Mouse (Mus musculus): ENCODE measurements around the gene Plekhh2.

The Plekhh2 gene

GRCm38 (mm10) chr17:84569770-84570169 lies 58.1 kb downstream of the Plekhh2 start:
- no peak for DNase-seq (ENCODE audit: extremely low read depth, low read depth, low spot score)

GRCm38 (mm10) chr17:84571629-84572028 lies 59.9 kb downstream of the Plekhh2 start:
- no peak for DNase-seq (ENCODE audit: extremely low read depth, low read depth, low spot score)

- no peak for DNase-seq (ENCODE audit: extremely low read depth, low read depth, low spot score)
Measured at GRCm38 (mm10) chr17:84573305-84573704, 61.6 kb downstream of the Plekhh2 start.

GRCm38 (mm10) chr17:84573940-84574339 lies 62.2 kb downstream of the Plekhh2 start:
- DNase-seq (ENCODE audit: extremely low read depth, low read depth, low spot score) = no peak

GRCm38 (mm10) chr17:84575108-84575507 lies 63.4 kb downstream of the Plekhh2 start:
- DNase-seq (ENCODE audit: extremely low read depth, low read depth, low spot score) = no peak

GRCm38 (mm10) chr17:84576621-84577293 lies 65.1 kb downstream of the Plekhh2 start:
- no peak for DNase-seq (ENCODE audit: extremely low read depth, low read depth, low spot score)

- no peak for DNase-seq (ENCODE audit: extremely low read depth, low read depth, low spot score)
Measured at GRCm38 (mm10) chr17:84579249-84579648, 67.6 kb downstream of the Plekhh2 start.

GRCm38 (mm10) chr17:84579817-84580216 lies 68.1 kb downstream of the Plekhh2 start:
- DNase-seq (ENCODE audit: extremely low read depth, low read depth, low spot score) = no peak

GRCm38 (mm10) chr17:84580821-84581220 lies 69.1 kb downstream of the Plekhh2 start:
- DNase-seq (ENCODE audit: extremely low read depth, low read depth, low spot score) = no peak

- DNase-seq (ENCODE audit: extremely low read depth, low read depth, low spot score) = no peak
Measured at GRCm38 (mm10) chr17:84581740-84582414, 70.2 kb downstream of the Plekhh2 start.

GRCm38 (mm10) chr17:84584107-84584506 lies 72.4 kb downstream of the Plekhh2 start:
- no peak for DNase-seq (ENCODE audit: extremely low read depth, low read depth, low spot score)

GRCm38 (mm10) chr17:84585104-84585503 lies 73.4 kb downstream of the Plekhh2 start:
- no peak for DNase-seq (ENCODE audit: extremely low read depth, low read depth, low spot score)

GRCm38 (mm10) chr17:84590065-84590464 lies 78.4 kb downstream of the Plekhh2 start:
- DNase-seq (ENCODE audit: extremely low read depth, low read depth, low spot score) = no peak

GRCm38 (mm10) chr17:84591431-84592150 lies 79.9 kb downstream of the Plekhh2 start:
- DNase-seq (ENCODE audit: extremely low read depth, low read depth, low spot score) = no peak

- no peak for DNase-seq (ENCODE audit: extremely low read depth, low read depth, low spot score)
Measured at GRCm38 (mm10) chr17:84596015-84596441, 84.3 kb downstream of the Plekhh2 start.

GRCm38 (mm10) chr17:84596501-84596900 lies 84.8 kb downstream of the Plekhh2 start:
- DNase-seq (ENCODE audit: extremely low read depth, low read depth, low spot score) = no peak

GRCm38 (mm10) chr17:84597859-84598258 lies 86.2 kb downstream of the Plekhh2 start:
- no peak for DNase-seq (ENCODE audit: extremely low read depth, low read depth, low spot score)

- DNase-seq (ENCODE audit: extremely low read depth, low read depth, low spot score) = no peak
Measured at GRCm38 (mm10) chr17:84598928-84599327, 87.2 kb downstream of the Plekhh2 start.

- DNase-seq (ENCODE audit: extremely low read depth, low read depth, low spot score) = no peak
Measured at GRCm38 (mm10) chr17:84600051-84600983, 88.6 kb downstream of the Plekhh2 start.

GRCm38 (mm10) chr17:84601805-84602204 lies 90.1 kb downstream of the Plekhh2 start:
- DNase-seq (ENCODE audit: extremely low read depth, low read depth, low spot score) = no peak

- DNase-seq (ENCODE audit: extremely low read depth, low read depth, low spot score) = no peak
Measured at GRCm38 (mm10) chr17:84603202-84603627, 91.5 kb downstream of the Plekhh2 start.
